Mouse (Mus musculus): Measurements from ENCODE around the gene Atp5l. TPM values are rescaled to one million over a fixed set of nuclear protein-coding genes. Genes with fewer than 3 reads are reported as not detected.
"Not testable (repeated sequence)": the region's sequence is repeated elsewhere in the genome, so short reads cannot be mapped to it uniquely, and the experiment has no call there.

Atp5l gene
- 730 and 763 TPM in 2 replicates for polyA plus RNA-seq (2015; fragmentation: Nextera tagmentation; extraction: Ambion mirVana)

GRCm38 (mm10) chr9:44920374-44921122 is at the start of gene Atp5l:
Gene Atp5l (minus strand): TSS chr9:44920742.
- Histone ChIP-seq H3K9ac (replicated peaks) (peak within 1 kb of the TSS; percentile 96), H3K4me1 (peaks cover 24% of the 10 kb centered on the region)

GRCm38 (mm10) chr9:44969450-44969849 is 48.9 kb upstream of the Atp5l start:
- H3K27me3 ChIP-seq, result peaks cover 17% of the 10 kb centered on the region

More at GRCm38 (mm10) chr9:44920374-44921122, at the start of gene Atp5l:
- Histone ChIP-seq H3K9me3 (no peaks in the 10 kb centered on the region), H3K27me3 (no peaks in the 10 kb centered on the region), H3K4me3 (peak within 1 kb of the TSS; percentile 99), H3K4me2 (replicated peaks) (peak within 1 kb of the TSS; percentile 90), H3K36me3 (no peaks in the 10 kb centered on the region), H3K27ac (replicated peaks) (peak within 1 kb of the TSS; percentile 97)
- under 1% methylated on average over 47 of the region's 48 CpGs for WGBS
- peak; percentile 90 for ATAC-seq (replicated peaks)

GRCm38 (mm10) chr9:44967763-44968162 is 47.2 kb upstream of the Atp5l start:
- not testable (repeated sequence) for H3K4me3 ChIP-seq; H3K9ac ChIP-seq (replicated peaks); ATAC-seq (replicated peaks); H3K4me2 ChIP-seq (replicated peaks); H3K9me3 ChIP-seq; H3K36me3 ChIP-seq; H3K27ac ChIP-seq (replicated peaks)
- 90% methylated on average over 5 of the region's 5 CpGs for WGBS
- peaks cover 18% of the 10 kb centered on the region for H3K4me1 ChIP-seq
- peaks cover 10% of the 10 kb centered on the region for H3K27me3 ChIP-seq

More at GRCm38 (mm10) chr9:44969450-44969849, 48.9 kb upstream of the Atp5l start:
- Histone ChIP-seq H3K4me2 (replicated peaks) (no peak overlapping the region), H3K4me3 (no peak overlapping the region), H3K27ac (replicated peaks) (no peak overlapping the region), H3K36me3 (no peaks in the 10 kb centered on the region), H3K9ac (replicated peaks) (no peak overlapping the region), H3K4me1 (peaks cover 13% of the 10 kb centered on the region), H3K9me3 (no peaks in the 10 kb centered on the region)
- 71% methylated on average over 1 of the region's 1 CpGs for WGBS
- ATAC-seq (replicated peaks), result no peak

DNA sequence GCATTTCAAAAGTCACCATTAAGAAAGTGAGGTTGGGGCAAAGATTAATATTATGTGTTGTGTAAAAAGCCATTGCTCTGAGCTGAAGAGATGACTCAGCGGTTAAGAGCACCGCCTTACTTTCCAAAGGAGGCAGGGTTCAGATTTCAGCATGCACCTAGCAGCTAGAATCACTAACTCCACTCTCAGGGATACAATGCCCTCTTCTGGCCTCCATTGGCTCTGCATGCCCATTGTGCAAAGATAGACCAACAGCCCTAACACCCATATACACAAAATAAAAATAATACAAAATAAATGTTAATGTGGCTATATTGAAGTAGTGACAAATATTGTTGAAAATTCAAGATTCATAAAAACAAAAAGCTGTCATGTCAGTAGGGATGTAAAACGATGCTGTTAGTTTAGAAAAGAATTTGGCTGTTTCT is 46.3 kb upstream of the Atp5l start:
- H3K4me1 ChIP-seq, result peaks cover 18% of the 10 kb centered on the region
- no peak overlapping the region for H3K9ac ChIP-seq (replicated peaks)
- peaks cover 7% of the 10 kb centered on the region; the same call in 1 of the 2 replicates for H3K36me3 ChIP-seq
- no peak overlapping the region for H3K4me3 ChIP-seq
- no peaks in the 10 kb centered on the region for H3K9me3 ChIP-seq
- no peak overlapping the region for H3K4me2 ChIP-seq (replicated peaks)
- 24% methylated on average over 3 of the region's 3 CpGs for WGBS
- no peak overlapping the region for H3K27ac ChIP-seq (replicated peaks)
- H3K27me3 ChIP-seq, result peaks cover 8% of the 10 kb centered on the region
- no peak for ATAC-seq (replicated peaks)

DNA sequence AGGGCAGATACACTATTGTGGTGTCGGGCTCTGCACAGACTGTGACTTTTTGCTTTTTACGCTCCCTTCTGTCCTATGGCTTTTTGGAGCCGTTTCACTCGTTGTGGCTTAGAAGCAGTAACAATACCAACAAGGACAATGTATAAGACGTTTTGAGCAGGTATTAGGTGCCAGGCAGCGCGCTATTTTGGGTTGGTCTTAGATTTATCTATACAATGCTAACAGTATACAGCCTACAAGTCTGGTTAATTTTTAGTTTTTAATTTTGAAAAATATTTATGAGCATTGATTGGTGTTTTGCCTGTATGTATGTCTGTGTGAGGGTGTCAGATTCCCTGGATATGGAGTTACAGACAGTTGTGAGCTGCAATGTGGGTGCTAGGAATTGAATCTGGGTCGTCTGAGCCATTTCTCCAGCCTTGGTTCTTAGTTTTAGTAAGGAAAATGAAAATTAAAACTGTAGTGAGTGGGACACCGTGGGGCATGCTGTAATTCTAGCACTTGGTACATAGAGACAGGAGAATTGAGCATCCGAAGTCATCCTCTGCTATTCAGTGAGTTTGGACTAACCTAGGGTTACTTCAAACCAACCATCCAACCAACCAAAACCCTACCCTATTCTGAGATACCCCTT is 45.4 kb upstream of the Atp5l start:
- ATAC-seq (replicated peaks), result no peak; the same call in 1 of the 2 replicates
- H3K4me1 ChIP-seq, result peaks cover 18% of the 10 kb centered on the region
- H3K9me3 ChIP-seq, result no peaks in the 10 kb centered on the region
- H3K36me3 ChIP-seq, result peaks cover 16% of the 10 kb centered on the region
- peak overlapping the region; percentile 43 for H3K9ac ChIP-seq (replicated peaks)
- H3K4me3 ChIP-seq, result peak overlapping the region; percentile 81
- WGBS, result 11% methylated on average over 10 of the region's 10 CpGs
- peak overlapping the region; percentile 73 for H3K27ac ChIP-seq (replicated peaks)
- H3K27me3 ChIP-seq, result peaks cover 8% of the 10 kb centered on the region
- peak overlapping the region; percentile 90 for H3K4me2 ChIP-seq (replicated peaks)

DNA sequence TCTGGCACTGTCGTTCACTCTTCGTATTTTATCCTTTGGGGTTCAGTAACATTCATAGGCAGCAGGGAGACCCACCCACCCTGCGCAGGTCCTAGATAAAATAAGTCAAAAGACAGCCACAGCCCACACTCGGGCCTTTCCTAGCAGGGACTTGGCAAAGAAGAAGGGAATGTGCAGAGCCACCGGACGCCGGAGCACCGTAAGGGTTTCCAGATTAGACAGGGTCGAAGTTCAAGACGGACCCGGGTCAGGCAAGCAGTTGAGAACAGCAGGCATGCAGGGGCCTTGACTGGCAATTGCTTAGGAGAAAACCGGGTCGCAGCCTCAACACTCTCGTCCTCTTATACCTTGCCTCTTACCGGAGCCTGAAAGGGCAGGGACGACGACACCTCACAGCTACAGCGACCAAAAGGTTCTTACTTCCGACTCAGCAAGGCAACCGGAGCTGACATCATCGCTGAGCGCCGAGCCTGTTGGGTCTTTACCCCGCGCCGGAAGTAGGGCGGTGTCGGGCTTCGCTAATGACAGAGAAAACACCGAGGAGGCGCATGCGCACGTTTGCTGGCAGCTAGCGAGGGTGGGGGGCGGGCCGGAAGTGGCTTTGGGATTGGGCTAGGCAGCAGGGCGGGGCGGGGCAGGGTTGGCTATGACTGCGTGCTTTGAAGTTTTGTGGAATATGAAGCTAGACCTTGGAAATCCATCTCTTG is 44.7 kb upstream of the Atp5l start, which contains the start of gene Ube4a:
Gene Ube4a (minus strand): TSS at position 475 of the 707 bp plus-strand sequence.
- peak within 1 kb of the TSS; percentile 72 for H3K9ac ChIP-seq (replicated peaks)
- under 1% methylated on average over 39 of the region's 39 CpGs for WGBS
- H3K9me3 ChIP-seq, result no peaks in the 10 kb centered on the region
- peaks cover 21% of the 10 kb centered on the region for H3K36me3 ChIP-seq
- peak; percentile 94 for ATAC-seq (replicated peaks)
- H3K27ac ChIP-seq (replicated peaks), result peak within 1 kb of the TSS; percentile 73
- peak within 1 kb of the TSS; percentile 81 for H3K4me3 ChIP-seq
- H3K4me1 ChIP-seq, result peaks cover 18% of the 10 kb centered on the region
- H3K27me3 ChIP-seq, result peaks cover 5% of the 10 kb centered on the region
- peak within 1 kb of the TSS; percentile 90 for H3K4me2 ChIP-seq (replicated peaks)

DNA sequence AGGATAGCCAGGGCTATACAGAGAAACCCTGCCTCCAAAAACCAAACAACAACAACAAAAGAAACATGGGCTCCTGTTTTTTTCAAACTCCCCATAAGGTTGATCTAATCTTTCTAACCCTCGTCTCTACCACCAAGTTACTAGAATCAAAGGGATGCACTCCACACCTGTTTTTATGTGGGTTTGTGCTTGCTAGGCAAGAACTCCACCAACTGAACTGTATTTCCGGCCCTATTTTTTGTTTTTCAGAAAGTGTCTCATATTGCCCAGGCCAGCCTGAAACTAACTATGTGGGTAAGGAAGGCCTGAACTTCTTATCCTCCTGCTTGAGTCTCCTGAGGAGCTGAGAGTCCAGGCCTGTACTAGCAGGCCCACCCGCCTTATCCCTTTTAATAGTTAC is 33.9 kb upstream of the Atp5l start:
- H3K4me3 ChIP-seq, result no peak overlapping the region
- H3K27me3 ChIP-seq, result no peaks in the 10 kb centered on the region
- no peak overlapping the region for H3K4me2 ChIP-seq (replicated peaks)
- H3K9ac ChIP-seq (replicated peaks), result no peak overlapping the region
- peaks cover 88% of the 10 kb centered on the region for H3K36me3 ChIP-seq
- H3K4me1 ChIP-seq, result no peaks in the 10 kb centered on the region
- WGBS, result 87% methylated on average over 3 of the region's 3 CpGs
- no peaks in the 10 kb centered on the region for H3K9me3 ChIP-seq
- ATAC-seq (replicated peaks), result no peak
- no peak overlapping the region for H3K27ac ChIP-seq (replicated peaks)

DNA sequence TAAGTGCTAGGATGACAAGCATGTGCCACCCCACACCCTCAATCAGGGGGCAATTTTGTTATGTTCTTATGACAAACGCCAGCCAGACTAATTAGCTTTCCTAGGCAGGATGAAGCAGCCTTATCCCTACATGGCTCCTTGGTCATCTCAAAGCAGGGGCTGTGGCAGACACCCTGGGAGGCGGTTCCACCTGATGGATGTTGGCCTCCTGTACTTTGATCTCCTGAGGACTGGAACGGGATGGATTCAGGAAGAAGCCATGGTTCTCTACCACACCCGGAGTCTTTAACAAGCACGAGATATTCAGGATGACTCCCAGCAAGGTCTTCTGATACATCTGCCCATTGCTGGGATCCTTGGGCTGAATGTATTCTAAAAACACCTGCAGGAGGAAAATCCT is 27.3 kb upstream of the Atp5l start:
- H3K4me1 ChIP-seq, result no peaks in the 10 kb centered on the region
- H3K9me3 ChIP-seq, result no peaks in the 10 kb centered on the region
- no peaks in the 10 kb centered on the region for H3K27me3 ChIP-seq
- H3K4me3 ChIP-seq, result no peak overlapping the region
- H3K36me3 ChIP-seq, result peaks cover 93% of the 10 kb centered on the region
- no peak for ATAC-seq (replicated peaks)
- no peak overlapping the region for H3K4me2 ChIP-seq (replicated peaks)
- no peak overlapping the region for H3K27ac ChIP-seq (replicated peaks)
- WGBS, result 89% methylated on average over 5 of the region's 5 CpGs
- no peak overlapping the region for H3K9ac ChIP-seq (replicated peaks)

GRCm38 (mm10) chr9:44946185-44946695 is 25.7 kb upstream of the Atp5l start:
- Histone ChIP-seq H3K9ac (replicated peaks) (no peak overlapping the region), H3K27me3 (no peaks in the 10 kb centered on the region), H3K4me2 (replicated peaks) (no peak overlapping the region), H3K36me3 (peaks cover 93% of the 10 kb centered on the region), H3K9me3 (no peaks in the 10 kb centered on the region), H3K4me3 (no peak overlapping the region), H3K27ac (replicated peaks) (no peak overlapping the region), H3K4me1 (no peaks in the 10 kb centered on the region)
- ATAC-seq (replicated peaks), result no peak
- 90% methylated on average over 7 of the region's 7 CpGs for WGBS

- Histone ChIP-seq H3K4me3 (no peak overlapping the region), H3K4me2 (replicated peaks) (no peak overlapping the region), H3K4me1 (no peaks in the 10 kb centered on the region), H3K36me3 (peaks cover 91% of the 10 kb centered on the region), H3K9ac (replicated peaks) (no peak overlapping the region), H3K27ac (replicated peaks) (no peak overlapping the region), H3K27me3 (no peaks in the 10 kb centered on the region), H3K9me3 (no peaks in the 10 kb centered on the region)
- WGBS, result 95% methylated on average over 4 of the region's 4 CpGs
- ATAC-seq (replicated peaks), result no peak
These were observed 21.9 kb upstream of the Atp5l start for GRCm38 (mm10) chr9:44942421-44942820.

- Histone ChIP-seq H3K9me3 (no peaks in the 10 kb centered on the region), H3K4me3 (no peak overlapping the region), H3K4me2 (replicated peaks) (no peak overlapping the region), H3K9ac (replicated peaks) (no peak overlapping the region), H3K27ac (replicated peaks) (no peak overlapping the region), H3K36me3 (peaks cover 91% of the 10 kb centered on the region), H3K27me3 (no peaks in the 10 kb centered on the region), H3K4me1 (no peaks in the 10 kb centered on the region)
- no peak for ATAC-seq (replicated peaks)
- WGBS, result 88% methylated on average over 4 of the region's 4 CpGs
These were observed 21.2 kb upstream of the Atp5l start for GRCm38 (mm10) chr9:44941756-44942155.

- Histone ChIP-seq H3K36me3 (peaks cover under 1% of the 10 kb centered on the region; the same call in 1 of the 2 replicates), H3K4me2 (replicated peaks) (peak overlapping the region; percentile 90), H3K9me3 (no peaks in the 10 kb centered on the region), H3K9ac (replicated peaks) (no peak overlapping the region), H3K4me3 (peak overlapping the region; percentile 99), H3K27ac (replicated peaks) (peak overlapping the region; percentile 97), H3K4me1 (peaks cover 22% of the 10 kb centered on the region), H3K27me3 (no peaks in the 10 kb centered on the region)
- ATAC-seq (replicated peaks), result no peak
- WGBS, result 67% methylated on average over 2 of the region's 2 CpGs
These were observed 1.0 kb upstream of the Atp5l start for GRCm38 (mm10) chr9:44921543-44921942.
